Mouse (Mus musculus): ENCODE measurements around the gene Ralgps2. TPM values are rescaled to one million over a fixed set of nuclear protein-coding genes. Genes with fewer than 3 reads are reported as not detected.

The Ralgps2 gene
- polyA plus RNA-seq, 1 experiment from 2014 or later, result 118 TPM

Other genes with a start within 250 kb of the Ralgps2 start
- 27.0 and 27.9 TPM in 2 replicates for gene Fam20b, start 220.5 kb downstream of the Ralgps2 start, polyA plus RNA-seq (2015; fragmentation: Nextera tagmentation; extraction: Ambion mirVana)
- 3.0 and 4.4 TPM in 2 replicates for gene Angptl1, start 101.1 kb downstream of the Ralgps2 start, polyA plus RNA-seq (2015; fragmentation: Nextera tagmentation; extraction: Ambion mirVana)
- not detected in 2 replicates for gene Tex35, start 169.1 kb upstream of the Ralgps2 start, polyA plus RNA-seq (2015; fragmentation: Nextera tagmentation; extraction: Ambion mirVana)